23 mouse cellular contexts compared by ENCODE assay signal in genomic region chr3:152400441-152400840, GRCm38 (mm10). TPM values are rescaled to one million over a fixed set of nuclear protein-coding genes. Genes with fewer than 3 reads are reported as not detected.
DNase-seq lines count a peak whose midpoint lies in the region; ATAC-seq lines count a peak whose summit lies in the region.
"Had no signal": no experiment of that assay in that cellular context is flagged by ENCODE, and none has a peak within 500 bp of the region (broad histone marks: within the 10 kb centered on the region; RNA-seq: fewer than 3 reads in every experiment).

No protein-coding gene starts in this region.

- H3K4me3 ChIP-seq in kidney, embryonic 14.5 days (ENCODE audit: low read length) = no peak overlapping the region
- no peak overlapping the region for H3K4me3 ChIP-seq in kidney, embryonic 16.5 days (ENCODE audit: low read length)
- H3K4me3 ChIP-seq in embryonic facial prominence, embryonic 10.5 days = no peak overlapping the region
- H3K4me3 ChIP-seq: embryonic facial prominence, embryonic 15.5 days; heart, embryonic 12.5 days; hindbrain, embryonic 12.5 days; liver, embryonic 13.5 days; midbrain, embryonic 15.5 days; neural tube, embryonic 15.5 days; stomach, embryonic 15.5 days had no signal

- DNase-seq in kidney, adult 11 months = peak; percentile 43
- peak; percentile 27 to 54 for DNase-seq in urinary bladder, adult 18-20 months (ENCODE audit: low spot score in 2 of 2)
- DNase-seq in urinary bladder, postnatal 10 days (ENCODE audit: low spot score) = no peak
- peak; percentile 29 to 62 for DNase-seq in urinary bladder, postnatal 36 days (ENCODE audit: low spot score in 2 of 2)
- no peak for DNase-seq in embryonic facial prominence, embryonic 10.5 days (ENCODE audit: low spot score)
- DNase-seq in embryo, embryonic 11 days = no peak
- DNase-seq: adrenal gland, postnatal 36 days; cerebellum, adult 11-12 months; cerebellum, postnatal 14 days; heart, postnatal 14 days; left cerebral cortex, postnatal 4 days; liver, embryonic 13.5 days; right cerebral cortex, postnatal 25 days; thymus, adult 2 months had no signal

- no peak for ATAC-seq in kidney, embryonic 14.5 days (ENCODE audit: low FRiP score, low TSS enrichment)
- ATAC-seq in kidney, embryonic 16.5 days (ENCODE audit: low FRiP score, low TSS enrichment) = no peak
- ATAC-seq: inflammation-experienced regulatory T-cells, adult 6 months; midbrain, embryonic 15.5 days had no signal

- peaks cover 44% of the 10 kb centered on the region for H3K4me1 ChIP-seq in kidney, embryonic 14.5 days (ENCODE audit: control insufficient read depth, insufficient read depth, low read length)
- peaks cover 40% of the 10 kb centered on the region for H3K4me1 ChIP-seq in kidney, embryonic 16.5 days (ENCODE audit: insufficient read depth, low read length)
- peaks cover 44% of the 10 kb centered on the region for H3K4me1 ChIP-seq in embryonic facial prominence, embryonic 10.5 days

- 81% methylated on average over 5 of the region's 5 CpGs for whole genome bisulfite sequencing in kidney, embryonic 14.5 days
- WGBS in kidney, embryonic 16.5 days = 69% methylated on average over 5 of the region's 5 CpGs
- 86% methylated on average over 5 of the region's 5 CpGs for WGBS in embryonic facial prominence, embryonic 10.5 days

- H3K27ac ChIP-seq in kidney, embryonic 14.5 days (ENCODE audit: low read depth, low read length) = no peak overlapping the region
- 0 out of 2 replicates have a peak overlapping the region, but pooled peaks have one; percentile 1 for H3K27ac ChIP-seq in kidney, embryonic 16.5 days (ENCODE audit: low read length)
- no peak overlapping the region for H3K27ac ChIP-seq in embryonic facial prominence, embryonic 10.5 days (replicated peaks)
- H3K27ac ChIP-seq: embryonic facial prominence, embryonic 15.5 days; hindbrain, embryonic 12.5 days; liver, embryonic 13.5 days; midbrain, embryonic 15.5 days; neural tube, embryonic 15.5 days; stomach, embryonic 15.5 days had no signal

- no peak overlapping the region for H3K4me2 ChIP-seq in kidney, embryonic 14.5 days (replicated peaks; ENCODE audit: low read depth, low read length)
- H3K4me2 ChIP-seq in kidney, embryonic 16.5 days (replicated peaks; ENCODE audit: low read depth, low read length) = no peak overlapping the region
- H3K4me2 ChIP-seq: embryonic facial prominence, embryonic 15.5 days; heart, embryonic 12.5 days; hindbrain, embryonic 12.5 days; liver, embryonic 13.5 days; midbrain, embryonic 15.5 days; neural tube, embryonic 15.5 days; stomach, embryonic 15.5 days had no signal

- no peaks in the 10 kb centered on the region for H3K27me3 ChIP-seq in kidney, embryonic 14.5 days (ENCODE audit: control insufficient read depth, insufficient read depth, low read length)
- H3K27me3 ChIP-seq in kidney, embryonic 16.5 days (ENCODE audit: insufficient read depth, low read length) = no peaks in the 10 kb centered on the region
- H3K27me3 ChIP-seq in embryonic facial prominence, embryonic 10.5 days (replicated peaks; ENCODE audit: low read depth, poor library complexity, severe bottlenecking) = no peaks in the 10 kb centered on the region
- H3K27me3 ChIP-seq: embryonic facial prominence, embryonic 15.5 days; heart, embryonic 12.5 days; hindbrain, embryonic 12.5 days; liver, embryonic 13.5 days; midbrain, embryonic 15.5 days; neural tube, embryonic 15.5 days; stomach, embryonic 15.5 days had no signal

- H3K36me3 ChIP-seq in kidney, embryonic 14.5 days (ENCODE audit: control insufficient read depth, insufficient read depth, low read length) = no peaks in the 10 kb centered on the region
- H3K36me3 ChIP-seq in kidney, embryonic 16.5 days (ENCODE audit: insufficient read depth, low read length) = no peaks in the 10 kb centered on the region
- H3K36me3 ChIP-seq in embryonic facial prominence, embryonic 10.5 days (replicated peaks) = peaks cover 15% of the 10 kb centered on the region
- H3K36me3 ChIP-seq: heart, embryonic 12.5 days; hindbrain, embryonic 12.5 days; midbrain, embryonic 15.5 days; neural tube, embryonic 15.5 days; stomach, embryonic 15.5 days had no signal

- H3K9me3 ChIP-seq in kidney, embryonic 14.5 days (ENCODE audit: control insufficient read depth, low read length) = no peaks in the 10 kb centered on the region
- H3K9me3 ChIP-seq in kidney, embryonic 16.5 days (ENCODE audit: low read length) = no peaks in the 10 kb centered on the region
- H3K9me3 ChIP-seq in embryonic facial prominence, embryonic 10.5 days = no peaks in the 10 kb centered on the region
- H3K9me3 ChIP-seq: embryonic facial prominence, embryonic 15.5 days; heart, embryonic 12.5 days; hindbrain, embryonic 12.5 days; liver, embryonic 13.5 days; midbrain, embryonic 15.5 days; neural tube, embryonic 15.5 days; stomach, embryonic 15.5 days had no signal

- no peak overlapping the region for H3K9ac ChIP-seq in kidney, embryonic 14.5 days (ENCODE audit: low read depth, low read length)
- H3K9ac ChIP-seq in kidney, embryonic 16.5 days (replicated peaks; ENCODE audit: low read length) = no peak overlapping the region
- H3K9ac ChIP-seq: embryonic facial prominence, embryonic 15.5 days; heart, embryonic 12.5 days; hindbrain, embryonic 12.5 days; liver, embryonic 13.5 days; midbrain, embryonic 15.5 days; neural tube, embryonic 15.5 days; stomach, embryonic 15.5 days had no signal

RNA-seq across cellular contexts. Expression of gene Zzz3, which starts 5.2 kb away (rescaled TPM):
- polyA plus RNA-seq in kidney, embryonic 14.5 days (2014; fragmentation: Nextera tagmentation; extraction: Ambion mirVana) = 37.4 and 70.8 TPM in 2 replicates
- polyA plus RNA-seq in kidney, embryonic 16.5 days (2015; fragmentation: Nextera tagmentation; extraction: Ambion mirVana) = 50.3 and 54.5 TPM in 2 replicates
- polyA plus RNA-seq in embryonic facial prominence, embryonic 10.5 days (2016; fragmentation: Nextera tagmentation; extraction: Ambion mirVana) = 57.2 and 58.2 TPM in 2 replicates

RNA-seq across cellular contexts. Expression of gene Usp33, which starts 54.2 kb away (rescaled TPM):
- 18.8 and 44.4 TPM in 2 replicates for polyA plus RNA-seq in kidney, embryonic 14.5 days (2014; fragmentation: Nextera tagmentation; extraction: Ambion mirVana)
- polyA plus RNA-seq in kidney, embryonic 16.5 days (2015; fragmentation: Nextera tagmentation; extraction: Ambion mirVana) = 45.7 and 46.2 TPM in 2 replicates
- polyA plus RNA-seq in embryonic facial prominence, embryonic 10.5 days (2016; fragmentation: Nextera tagmentation; extraction: Ambion mirVana) = 52.9 and 53.9 TPM in 2 replicates

Comparison
In these comparisons a context has a peak if more than half of its experiments do, and no peak if none do; other contexts are left out.
1. DNase-seq: peak in kidney, adult 11 months (single experiment), urinary bladder, adult 18-20 months (2 of 2) and urinary bladder, postnatal 36 days (2 of 2); none in urinary bladder, postnatal 10 days (single experiment), embryonic facial prominence, embryonic 10.5 days (single experiment) and embryo, embryonic 11 days (single experiment).